Mouse (Mus musculus) CD4-positive, CD25-positive, alpha-beta regulatory T cell (primary cell): ENCODE results near the gene Gadd45gip1. TPM values are rescaled to one million over a fixed set of nuclear protein-coding genes. Genes with fewer than 3 reads are reported as not detected.

Source experiments
- polyA plus RNA-seq: library from polyadenylated mRNA; unstranded; fragments of 100-300 nt; shearing (Covaris generic); gene quantifications from one replicate; pipeline ENCODE4 v1.2.1, GENCODE M21; 2017

Gadd45gip1 gene
- 33.5 TPM for polyA plus RNA-seq

DNA sequence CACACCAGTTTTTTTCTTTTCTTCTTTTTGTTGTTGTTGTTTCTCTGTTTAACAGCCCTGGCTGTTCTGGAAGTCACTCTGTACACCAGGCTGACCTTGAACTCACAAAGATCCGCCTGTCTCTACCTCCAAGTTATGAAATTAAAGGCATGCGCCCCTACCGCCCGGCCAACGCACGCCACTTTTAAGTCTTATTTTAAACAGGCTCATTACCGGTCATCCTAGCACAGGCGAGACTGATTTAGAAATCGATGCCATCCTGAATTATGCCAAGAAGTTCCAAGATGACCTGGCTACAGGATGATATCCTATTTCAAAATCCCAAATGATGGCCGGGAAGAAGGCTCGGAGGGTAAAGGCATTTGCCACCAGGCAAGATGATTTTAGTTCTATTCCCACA is at the start of gene Gadd45gip1:
Gadd45gip1 (plus strand) TSS at position 33 of the 400 bp plus-strand sequence.

DNA sequence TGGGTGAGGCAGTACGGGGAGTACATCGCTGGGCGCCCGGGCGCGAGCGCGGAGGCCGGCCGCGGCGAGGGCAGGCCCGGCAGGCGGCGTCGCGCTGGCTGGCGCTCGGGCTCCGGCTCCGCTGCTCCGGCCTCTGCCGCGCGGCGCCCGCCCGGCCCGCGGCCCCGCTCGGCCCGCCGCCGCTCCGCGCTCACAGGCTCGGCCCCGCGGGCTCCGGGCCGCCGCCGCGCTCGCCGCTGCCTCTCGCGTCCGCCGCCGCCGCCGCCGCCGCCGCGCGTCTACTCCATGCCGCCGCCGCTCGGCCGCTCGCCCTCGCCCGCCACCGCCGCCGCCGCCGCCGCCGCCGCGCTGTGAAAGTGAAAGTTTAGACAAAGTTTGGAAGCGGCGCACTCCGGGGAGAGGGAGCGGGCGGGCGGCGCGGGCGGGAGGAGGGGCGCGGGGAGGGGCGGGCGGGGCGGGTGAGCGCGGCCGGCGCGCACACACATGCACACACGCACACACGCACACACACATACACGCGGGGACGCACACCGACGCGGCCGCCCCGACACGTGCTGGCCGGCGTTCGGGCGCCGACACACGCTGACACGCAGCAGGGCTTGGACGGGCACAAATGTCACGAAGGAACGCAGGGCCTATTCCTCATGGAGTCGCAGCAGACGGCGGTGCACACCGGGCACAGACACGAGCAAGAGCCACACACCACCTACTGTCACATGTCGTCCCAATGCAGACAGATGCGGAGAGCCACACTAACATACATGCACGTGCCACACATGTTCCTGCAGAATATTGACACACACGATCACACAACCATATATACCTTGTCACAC is 31.1 kb upstream of the Gadd45gip1 start, which contains the start of gene Nfix:
Nfix (minus strand) TSS at position 346 of the 833 bp plus-strand sequence.

DNA sequence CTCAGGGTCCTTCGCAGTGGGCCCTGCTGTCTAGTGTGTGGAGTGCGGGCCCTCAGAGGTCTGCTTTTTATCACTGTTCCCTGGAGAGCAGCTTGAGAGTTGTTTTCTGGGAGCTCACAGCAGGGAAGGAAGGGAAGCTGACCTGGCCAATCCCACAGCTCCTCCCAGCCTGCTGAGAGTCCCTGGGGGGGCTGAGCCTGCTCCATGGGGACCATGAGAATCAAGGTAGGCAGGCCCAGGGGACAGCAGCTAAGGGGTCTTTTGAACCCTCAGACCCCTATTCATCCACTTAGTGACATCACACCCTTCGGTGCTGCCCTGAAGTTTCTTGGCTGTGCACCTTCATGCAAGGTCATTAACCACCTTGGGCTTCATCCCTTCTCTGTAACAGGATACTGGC is 8.6 kb upstream of the Gadd45gip1 start, which contains the start of gene Dand5:
Dand5 (minus strand) TSS at position 101 of the 400 bp plus-strand sequence.

DNA sequence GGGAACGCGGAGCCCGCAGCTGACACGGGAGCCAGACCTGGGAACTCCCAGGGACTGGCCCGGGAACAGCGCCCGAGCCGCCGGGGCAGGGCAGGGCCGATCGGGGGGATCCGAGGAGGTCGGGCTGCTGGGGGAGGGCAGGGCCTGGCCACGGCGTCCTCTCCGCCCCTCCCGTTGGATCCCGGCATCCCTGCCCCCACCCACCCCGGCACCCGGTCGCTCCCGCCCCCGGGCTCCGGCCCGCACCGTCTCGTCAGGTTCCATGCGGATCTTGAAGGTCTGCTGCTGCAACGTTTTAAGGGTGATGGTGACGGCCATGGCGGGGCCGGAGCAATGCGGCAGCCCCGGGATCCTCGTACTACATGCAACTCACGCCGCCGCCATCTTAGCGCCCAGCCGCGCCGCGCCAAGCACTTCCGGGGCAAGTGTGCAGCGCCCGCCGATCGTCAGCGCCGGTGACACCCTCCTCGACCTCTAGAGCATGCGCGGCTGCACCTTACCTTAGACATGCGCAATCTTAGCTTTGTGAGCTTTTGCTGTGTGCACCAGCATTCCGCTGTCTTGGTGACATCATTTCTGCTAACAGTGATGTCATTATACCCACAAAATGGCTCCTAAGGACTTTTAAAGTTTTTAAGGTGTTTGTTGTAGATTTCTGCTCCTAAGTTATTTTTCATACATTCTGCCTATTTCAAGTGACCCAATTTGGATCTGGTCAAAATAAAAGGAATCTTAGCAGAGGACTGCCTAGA is 9.1 kb downstream of the Gadd45gip1 start, which contains the start of gene Rad23a:
Rad23a (minus strand) TSS at position 418 of the 752 bp plus-strand sequence.

DNA sequence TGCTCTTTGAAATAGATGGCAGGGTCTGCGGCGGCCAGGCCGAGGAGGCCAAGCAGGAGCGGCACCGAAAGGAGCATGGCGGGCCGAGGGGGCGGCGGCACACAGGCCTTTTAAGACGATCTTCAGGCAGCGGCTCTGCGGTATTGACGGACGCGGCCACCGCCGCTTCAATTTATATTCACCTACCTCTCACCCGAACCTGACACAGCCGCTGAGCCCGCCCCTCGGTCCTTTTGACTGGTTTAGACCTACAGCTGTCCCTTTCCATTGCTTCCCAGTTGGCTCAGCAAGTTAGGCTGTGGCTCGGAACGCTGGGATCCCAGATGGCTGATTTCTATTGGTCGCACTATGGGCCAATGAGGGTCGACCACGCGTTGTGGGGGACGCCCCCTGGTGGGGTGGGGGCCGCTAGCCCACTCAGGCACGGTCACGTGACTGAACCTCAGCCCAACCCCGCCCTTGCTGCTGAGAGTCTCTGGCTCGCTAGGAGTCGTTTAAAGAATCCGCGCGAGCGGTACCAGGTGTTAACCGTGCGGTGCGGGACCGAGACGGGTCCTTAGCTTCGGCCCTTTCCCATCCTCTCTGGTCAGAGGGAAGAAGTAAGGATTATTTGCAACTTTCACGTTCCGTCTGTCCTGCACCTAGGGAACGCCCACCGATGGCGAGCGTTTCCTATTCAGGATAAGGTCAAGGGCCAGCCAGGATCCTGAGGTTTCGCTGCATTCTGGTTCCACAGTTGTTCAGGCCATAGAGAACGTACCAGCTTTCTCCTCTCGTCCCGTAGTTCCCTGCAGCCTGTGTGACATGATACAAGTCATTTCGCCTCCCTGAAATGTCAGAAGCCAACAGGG is 15.6 kb downstream of the Gadd45gip1 start, which contains the start of gene Calr:
Calr (minus strand) TSS at position 213 of the 851 bp plus-strand sequence.

DNA sequence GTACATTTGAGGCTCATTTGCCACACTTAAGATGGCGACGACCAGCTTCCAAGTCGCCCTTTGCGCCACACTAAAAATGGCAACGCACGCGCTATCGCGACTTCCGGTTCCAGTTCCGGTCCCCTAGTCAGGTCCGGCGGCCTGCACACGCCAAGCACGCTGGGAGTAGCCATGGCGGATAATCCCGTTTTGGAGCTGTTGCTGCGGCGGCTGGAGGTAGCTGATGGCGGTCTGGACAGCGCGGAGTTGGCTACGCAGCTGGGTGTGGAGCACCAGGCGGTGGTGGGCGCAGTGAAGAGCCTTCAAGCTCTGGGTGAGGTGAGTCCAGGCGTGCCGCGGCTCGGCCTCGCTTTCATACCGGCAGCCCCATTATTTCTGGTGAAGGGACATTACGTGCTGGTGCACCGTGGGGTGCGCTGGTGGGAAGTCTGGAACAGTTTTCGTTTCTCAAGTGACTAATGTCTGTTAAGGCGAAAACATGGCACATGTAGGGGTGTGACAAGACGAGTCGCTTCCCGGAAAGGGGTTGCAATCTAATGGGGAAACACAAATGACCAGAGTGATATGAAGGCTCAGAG is 25.6 kb downstream of the Gadd45gip1 start, which contains the start of gene Farsa:
Farsa (plus strand) TSS at position 126 of the 578 bp plus-strand sequence.

DNA sequence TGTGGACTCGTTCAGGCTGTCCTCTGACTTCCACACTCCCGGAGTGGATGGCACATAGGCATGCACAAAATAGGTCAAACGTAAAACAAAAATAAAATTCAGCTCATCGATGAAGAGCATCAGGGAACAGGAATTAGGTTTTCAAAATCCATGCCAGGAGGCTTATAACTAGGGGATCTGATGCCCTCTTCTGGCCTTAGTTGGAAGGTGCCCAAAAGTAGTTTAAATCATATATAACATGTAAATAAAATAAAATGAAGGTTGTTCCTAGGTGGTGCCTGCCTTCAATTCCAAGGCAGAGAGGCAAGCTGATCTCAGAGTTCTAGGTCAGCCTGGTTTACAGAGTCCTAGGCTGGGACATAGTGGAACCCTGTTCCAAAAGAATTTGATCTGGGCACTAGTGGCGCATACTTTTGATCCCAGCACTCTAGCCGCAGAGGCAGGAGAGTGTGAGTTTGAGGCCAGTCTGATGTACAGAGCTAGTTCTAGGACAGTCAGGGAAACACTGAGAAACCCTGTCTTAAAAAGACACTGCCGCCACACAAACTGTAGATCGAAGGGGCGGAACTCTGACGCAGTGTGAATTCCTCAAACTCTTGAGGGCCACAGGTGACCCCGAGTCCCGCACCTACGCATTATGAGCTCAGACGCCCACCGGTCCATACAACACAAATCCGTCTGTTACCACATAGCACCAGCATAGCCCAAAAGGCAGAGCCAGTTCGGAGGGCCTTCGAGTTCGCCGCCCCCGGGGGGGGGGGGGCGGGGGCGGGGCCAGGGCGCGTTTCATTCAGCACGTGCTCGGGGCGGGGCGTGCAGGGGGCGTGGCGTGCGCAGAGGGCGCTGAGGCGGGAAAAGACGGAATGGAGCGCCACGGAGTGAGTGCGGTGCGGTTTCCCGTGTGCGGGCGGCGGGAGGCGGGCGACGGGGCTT is 40.3 kb downstream of the Gadd45gip1 start, which contains the start of gene Syce2:
Syce2 (plus strand) TSS at position 736 of the 933 bp plus-strand sequence.

Other genes starting within 250 kb of the Gadd45gip1 start
- gene Ier2, start 168.7 kb upstream of the Gadd45gip1 start, polyA plus RNA-seq, result 290 TPM
- gene Trmt1, start 145.2 kb upstream of the Gadd45gip1 start, polyA plus RNA-seq, result 59.3 TPM
- gene Nacc1, start 143.7 kb upstream of the Gadd45gip1 start, polyA plus RNA-seq, result 19.2 TPM
- gene Lyl1, start 130.1 kb upstream of the Gadd45gip1 start, polyA plus RNA-seq, result 0.78 TPM
- gene G430095P16Rik, start 108.5 kb upstream of the Gadd45gip1 start, polyA plus RNA-seq, result 28.5 TPM
- 12.6 TPM for gene Nfix, start 31.2 kb upstream of the Gadd45gip1 start, polyA plus RNA-seq
- gene Dand5, start 8.7 kb upstream of the Gadd45gip1 start, polyA plus RNA-seq, result 6.6 TPM
- 212 TPM for gene Rad23a, start 9.1 kb downstream of the Gadd45gip1 start, polyA plus RNA-seq
- 491 TPM for gene Calr, start 15.4 kb downstream of the Gadd45gip1 start, polyA plus RNA-seq
- 102 TPM for gene Farsa, start 25.5 kb downstream of the Gadd45gip1 start, polyA plus RNA-seq
- gene Syce2, start 40.6 kb downstream of the Gadd45gip1 start, polyA plus RNA-seq, result 4.5 TPM
- gene Gcdh, start 62.4 kb downstream of the Gadd45gip1 start, polyA plus RNA-seq, result 39.3 TPM
- gene Klf1, start 70.4 kb downstream of the Gadd45gip1 start, polyA plus RNA-seq, result 0.16 TPM
- gene Dnase2a, start 77.0 kb downstream of the Gadd45gip1 start, polyA plus RNA-seq, result 14.6 TPM
- gene Mast1, start 105.8 kb downstream of the Gadd45gip1 start, polyA plus RNA-seq, result 1.2 TPM
- 0.19 TPM for gene Rtbdn, start 115.5 kb downstream of the Gadd45gip1 start, polyA plus RNA-seq
- not detected for gene Gm49661, start 137.9 kb downstream of the Gadd45gip1 start, polyA plus RNA-seq
- gene Prdx2, start 138.1 kb downstream of the Gadd45gip1 start, polyA plus RNA-seq, result 181 TPM
- gene Rnaseh2a, start 138.2 kb downstream of the Gadd45gip1 start, polyA plus RNA-seq, result 99.4 TPM
- gene Junb, start 147.2 kb downstream of the Gadd45gip1 start, polyA plus RNA-seq, result 673 TPM
- 10.7 TPM for gene Hook2, start 159.1 kb downstream of the Gadd45gip1 start, polyA plus RNA-seq
- not detected for gene Best2, start 183.0 kb downstream of the Gadd45gip1 start, polyA plus RNA-seq
- gene Asna1, start 193.8 kb downstream of the Gadd45gip1 start, polyA plus RNA-seq, result 52.2 TPM
- gene Trir, start 195.3 kb downstream of the Gadd45gip1 start, polyA plus RNA-seq, result 206 TPM
- 34.3 TPM for gene Tnpo2, start 205.4 kb downstream of the Gadd45gip1 start, polyA plus RNA-seq
- gene Fbxw9, start 228.5 kb downstream of the Gadd45gip1 start, polyA plus RNA-seq, result 6.5 TPM
- gene Gm5741, start 236.5 kb downstream of the Gadd45gip1 start, polyA plus RNA-seq, result 0.81 TPM
- 92.5 TPM for gene Dhps, start 240.2 kb downstream of the Gadd45gip1 start, polyA plus RNA-seq
- 173 TPM for gene Wdr83os, start 249.2 kb downstream of the Gadd45gip1 start, polyA plus RNA-seq
- gene Wdr83, start 249.8 kb downstream of the Gadd45gip1 start, polyA plus RNA-seq, result 42.2 TPM